Mouse (Mus musculus) B cell, adult 62 days (primary cell): ENCODE results near the gene Tcl1b4. TPM values are rescaled to one million over a fixed set of nuclear protein-coding genes. Genes with fewer than 3 reads are reported as not detected.

Experiments
- total RNA-seq: library from RNA; stranded (reverse); gene quantifications from 4 replicates; pipeline ENCODE4 v1.2.4, GENCODE M21; 2023

Gene Tcl1b4
- total RNA-seq = not detected in 4 replicates

DNA sequence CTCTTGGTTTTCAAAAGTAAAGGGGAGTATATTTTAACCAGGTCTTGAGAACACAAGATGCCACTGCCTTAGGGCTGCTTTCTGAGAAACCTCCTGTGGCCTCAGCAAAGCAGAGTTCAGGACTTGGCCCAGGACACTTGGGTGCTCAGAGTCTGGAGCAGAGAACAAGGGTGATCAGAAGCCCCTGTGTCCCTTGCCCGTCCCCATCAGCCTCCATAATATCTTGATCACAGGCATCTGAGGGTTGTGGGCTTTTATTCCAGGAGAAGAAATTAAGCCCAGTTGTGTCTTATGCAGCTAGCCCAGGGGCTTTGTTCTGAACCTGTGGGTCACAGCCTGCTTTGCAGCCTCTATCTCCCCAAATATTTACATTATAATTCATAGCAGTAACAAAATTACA, at the start of gene Tcl1b4:
Tcl1b4 (plus strand) TSS at position 301 of the 400 bp plus-strand sequence.

DNA sequence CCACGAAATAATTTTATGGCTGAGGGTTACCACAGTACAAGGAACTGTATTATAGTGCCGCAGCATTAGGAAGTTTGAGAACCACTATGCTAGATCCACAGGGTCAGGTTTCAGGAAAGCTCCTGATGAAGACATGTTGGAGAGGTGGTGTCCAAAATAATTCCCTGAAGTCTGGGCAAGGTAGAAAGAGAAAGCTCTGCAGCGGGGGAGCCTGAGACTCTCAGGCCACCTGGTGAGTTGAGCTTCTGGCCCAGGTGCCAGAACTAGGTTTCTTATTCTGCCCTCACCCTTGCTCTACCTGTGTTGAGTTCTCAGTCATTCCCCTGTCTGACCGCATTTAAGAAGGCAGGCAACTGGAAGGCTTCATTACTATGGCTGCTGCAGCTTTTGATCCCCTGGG, 42.4 kb upstream of the Tcl1b4 start, which contains the start of gene Tcl1b1:
Tcl1b1 (plus strand) TSS at position 301 of the 400 bp plus-strand sequence.

DNA sequence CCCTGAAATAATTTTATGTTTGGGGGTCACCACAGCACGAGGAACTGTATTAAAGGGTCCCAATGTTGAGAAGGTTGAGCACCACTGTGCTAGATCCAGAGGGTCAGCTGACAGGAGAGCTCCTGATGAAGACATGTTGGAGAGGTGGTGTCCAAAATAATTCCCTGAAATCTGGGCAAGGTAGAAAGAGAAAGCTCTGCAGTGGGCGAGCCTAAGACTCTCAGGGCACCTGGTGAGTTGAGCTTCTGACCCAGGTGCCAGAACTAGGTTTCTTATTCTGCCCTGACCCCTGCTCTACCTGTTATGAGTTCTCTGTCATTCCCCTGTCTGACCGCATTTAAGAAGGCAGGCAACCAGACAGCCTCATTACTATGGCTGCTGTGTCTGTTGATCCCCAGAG, 25.7 kb upstream of the Tcl1b4 start, which contains the start of gene Tcl1b5:
Tcl1b5 (plus strand) TSS at position 301 of the 400 bp plus-strand sequence.

DNA sequence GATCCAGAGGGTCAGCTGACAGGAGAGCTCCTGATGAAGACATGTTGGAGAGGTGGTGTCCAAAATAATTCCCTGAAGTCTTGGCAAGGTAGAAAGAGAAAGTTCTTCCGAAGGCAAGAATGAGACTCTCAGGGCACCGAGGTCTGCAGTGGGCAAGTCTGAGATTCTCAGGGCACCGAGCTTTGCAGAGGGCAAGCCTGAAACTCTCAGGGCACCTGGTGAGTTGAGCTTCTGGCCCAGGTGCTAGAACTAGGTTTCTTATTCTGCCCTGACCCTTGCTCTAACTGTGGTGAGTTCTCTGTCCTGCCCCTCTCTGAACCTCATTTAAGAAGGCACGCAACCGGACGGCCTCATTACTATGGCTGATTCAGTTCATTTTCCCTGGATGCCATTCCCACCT, 11.0 kb upstream of the Tcl1b4 start, which contains the start of gene Tcl1b3:
Tcl1b3 (plus strand) TSS at position 301 of the 400 bp plus-strand sequence.

DNA sequence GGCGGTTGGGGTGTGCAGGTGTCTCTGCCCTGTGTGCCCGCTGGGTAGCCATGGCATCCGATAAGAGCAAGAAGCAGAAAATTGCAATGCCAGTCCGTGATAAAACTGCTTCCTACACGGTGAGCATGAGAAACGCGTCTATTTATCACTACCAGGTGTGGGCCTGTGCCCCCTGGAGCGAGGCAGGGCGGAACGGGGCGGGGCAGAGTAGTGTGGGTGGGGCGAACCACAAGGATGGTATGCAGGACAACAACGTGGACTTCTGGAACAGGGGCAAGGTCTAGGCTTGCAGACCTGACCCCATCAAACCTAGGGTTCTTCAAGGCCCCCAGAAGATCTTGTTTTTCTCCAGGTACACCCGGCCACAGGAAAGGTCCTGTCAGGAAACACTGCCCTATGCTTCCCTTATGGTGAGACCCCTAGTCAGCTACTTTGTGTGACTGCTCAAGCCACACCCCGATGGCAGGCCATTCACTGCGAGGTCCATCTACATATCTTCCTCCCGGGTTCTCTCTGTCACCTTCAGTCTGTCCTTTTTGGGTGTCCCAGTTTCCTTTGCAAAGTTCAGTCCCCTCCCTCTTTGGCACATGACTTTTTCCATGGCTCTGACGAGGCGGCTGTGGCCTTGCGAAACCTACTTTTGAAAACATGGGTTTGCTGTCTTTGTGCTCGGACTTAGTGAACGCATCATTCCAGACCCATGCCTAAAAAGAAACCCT, 21.0 kb downstream of the Tcl1b4 start, which contains the start of gene Tcl1:
Tcl1 (minus strand) TSS at position 193 of the 719 bp plus-strand sequence.

Other genes starting within 250 kb of the Tcl1b4 start
- gene Syne3, start 192.1 kb upstream of the Tcl1b4 start, total RNA-seq = 34.4 to 38.7 TPM (median 34.8 TPM) in 4 replicates
- 21.4 to 25.3 TPM (median 23.2 TPM) in 4 replicates for gene Glrx5, start 169.3 kb upstream of the Tcl1b4 start, total RNA-seq
- gene Tcl1b2, start 55.9 kb upstream of the Tcl1b4 start, total RNA-seq = not detected in 4 replicates
- gene Tcl1b1, start 42.3 kb upstream of the Tcl1b4 start, total RNA-seq = not detected in 4 replicates
- not detected in 4 replicates for gene Tcl1b5, start 25.6 kb upstream of the Tcl1b4 start, total RNA-seq
- not detected in 4 replicates for gene Tcl1b3, start 10.9 kb upstream of the Tcl1b4 start, total RNA-seq
- not detected in 4 replicates for gene Tcl1, start 20.8 kb downstream of the Tcl1b4 start, total RNA-seq
- gene Tunar, start 131.9 kb downstream of the Tcl1b4 start, total RNA-seq = not detected in 4 replicates